Mouse (Mus musculus) embryonic fibroblast, embryonic 13.5 days (primary cell): ENCODE measurements around the gene Tomm7.

Source experiments
- CTCF ChIP-seq: IDR thresholded peaks from 2 replicates; pipeline ENCODE4 v1.5.1; 2011; ENCODE audit warnings: mild to moderate bottlenecking, control low read depth, low read length, moderate library complexity, borderline replicate concordance; ENCODE audit not compliant: insufficient read depth
- POLR2A ChIP-seq: IDR thresholded peaks from 2 replicates; pipeline ENCODE4 v1.6.1; 2011; ENCODE audit warnings: low read depth, mild to moderate bottlenecking, control low read depth, low read length, moderate library complexity

DNA sequence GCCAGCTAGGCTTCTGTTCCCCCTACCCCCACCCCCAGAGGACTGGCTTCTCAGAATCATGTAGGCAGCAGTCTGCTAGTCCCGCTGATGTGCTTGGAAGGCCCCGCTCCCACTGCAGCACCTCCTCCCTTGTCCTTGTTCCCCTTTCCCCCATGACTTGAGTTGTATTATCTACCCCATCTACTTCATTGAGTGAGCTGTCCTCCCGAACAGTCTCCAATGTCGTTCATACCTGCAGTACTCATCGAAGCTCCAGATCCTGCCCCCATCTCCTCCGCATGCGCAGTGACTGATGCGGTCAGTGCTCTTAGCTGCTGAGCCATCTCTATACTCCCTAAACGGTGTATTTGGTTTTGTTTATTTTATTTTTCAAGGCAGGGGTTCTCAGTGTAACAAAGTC lies 17.8 kb upstream of the Tomm7 start:
- TF ChIP-seq POLR2A (no peak), CTCF (no peak)
